Mouse (Mus musculus) lung, embryonic 16.5 days (tissue): Measurements from ENCODE around the gene Tmem123. TPM values are rescaled to one million over a fixed set of nuclear protein-coding genes. Genes with fewer than 3 reads are reported as not detected.

Source experiments
- ATAC-seq: fragments of 200-750 bp; cut with Nextera tagmentation; 2 replicates; pipeline ENCODE4 v1.8.0; 2017; ENCODE audit warnings: low read depth, mild to moderate bottlenecking, moderate library complexity
- H3K27ac ChIP-seq: fragments of 300-500 bp; sonication (generic); 2 replicates; pipeline ENCODE4 v1.5.1; 2014; ENCODE audit warnings: mild to moderate bottlenecking, control low read depth, low read length
- H3K27me3 ChIP-seq: fragments of 300-500 bp; sonication (generic); 2 replicates; pipeline ENCODE4 v1.6.1; 2014; ENCODE audit warnings: low read depth, low read length, mixed read lengths; ENCODE audit not compliant: control insufficient read depth, insufficient read depth
- H3K36me3 ChIP-seq: fragments of 300-500 bp; sonication (generic); 2 replicates; pipeline ENCODE4 v1.6.1; 2014; ENCODE audit warnings: low read length; ENCODE audit not compliant: control insufficient read depth, insufficient read depth
- H3K4me1 ChIP-seq: fragments of 300-500 bp; sonication (generic); replicated peaks from 2 replicates; pipeline ENCODE4 v1.6.1; 2014; ENCODE audit warnings: low read length, mixed read lengths; ENCODE audit not compliant: control insufficient read depth, insufficient read depth
- H3K4me2 ChIP-seq: fragments of 300-500 bp; sonication (generic); 2 replicates; pipeline ENCODE4 v1.6.1; 2014; ENCODE audit warnings: low read depth, low read length, control low read depth
- H3K4me3 ChIP-seq: fragments of 300-500 bp; sonication (generic); 2 replicates; pipeline ENCODE4 v1.5.1; 2014; ENCODE audit warnings: mild to moderate bottlenecking, low read length, control low read depth
- H3K9ac ChIP-seq: fragments of 300-500 bp; sonication (generic); 2 replicates; pipeline ENCODE4 v1.6.1; 2014; ENCODE audit warnings: low read length, control low read depth
- H3K9me3 ChIP-seq: fragments of 300-500 bp; sonication (generic); 2 replicates; pipeline ENCODE4 v1.6.1; 2016; ENCODE audit warnings: low read length; ENCODE audit not compliant: control insufficient read depth
- WGBS: fragments of 180-500 bp; shearing (Covaris S2); extraction: QIAGEN DNeasy Blood & Tissue Kit; methylation state at CpG from one replicate; pipeline ENCODE4 v1.1.7; 2014; 5-methylcytosine and 5-hydroxymethylcytosine counted together
- polyA plus RNA-seq: library from polyadenylated mRNA; unstranded; fragments of >200 nt; fragmentation: Nextera tagmentation; extraction: Ambion mirVana; gene quantifications from 2 replicates; pipeline ENCODE4 v1.2.1, GENCODE M21; 2015

Tmem123 gene
- polyA plus RNA-seq = 125 and 136 TPM in 2 replicates

DNA sequence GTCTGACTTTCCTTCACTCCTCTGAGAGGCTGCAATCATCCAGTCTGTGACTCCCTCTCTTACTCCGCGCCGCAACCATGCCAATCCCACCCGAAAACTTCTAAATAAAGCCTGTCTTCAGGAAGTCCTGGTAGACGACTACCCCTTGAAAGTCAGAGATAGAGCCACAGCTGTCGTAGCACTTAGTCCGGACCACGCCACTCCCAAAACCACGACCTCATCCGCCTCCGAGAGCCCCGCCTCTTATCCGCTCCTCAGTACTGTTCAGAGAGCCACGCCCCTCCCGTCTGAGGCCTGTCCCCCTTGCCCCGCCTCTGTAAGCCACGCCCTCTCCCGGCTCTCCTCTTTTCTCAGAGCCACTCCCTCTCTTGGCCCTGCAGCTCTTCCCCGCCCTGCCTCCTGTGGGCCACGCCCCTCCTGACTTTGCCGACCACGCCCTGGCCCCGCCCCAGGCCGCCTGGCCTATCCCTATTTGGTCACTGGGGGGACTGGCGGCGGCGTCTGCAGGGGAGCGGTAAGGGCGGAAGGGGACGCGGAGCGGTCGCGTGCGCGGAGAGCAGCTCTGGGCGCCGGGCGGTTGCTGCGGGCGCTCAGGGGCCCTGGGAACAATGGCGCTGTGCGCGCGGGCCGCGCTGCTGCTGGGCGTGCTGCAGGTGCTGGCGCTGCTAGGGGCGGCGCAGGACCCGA is at the start of gene Tmem123:
Tmem123 (plus strand) TSS at position 428 of the 687 bp plus-strand sequence.
- Histone ChIP-seq H3K4me1 (peaks cover 18% of the 10 kb centered on the region), H3K9me3 (peaks cover 4% of the 10 kb centered on the region), H3K4me3 (peak within 1 kb of the TSS; percentile 85), H3K27ac (peak within 1 kb of the TSS; percentile 87), H3K4me2 (peak within 1 kb of the TSS; percentile 75), H3K36me3 (no peaks in the 10 kb centered on the region), H3K27me3 (no peaks in the 10 kb centered on the region), H3K9ac (peak within 1 kb of the TSS; percentile 87)
- ATAC-seq = peak; percentile 98
- under 1% methylated on average over 52 of the region's 52 CpGs for WGBS

GRCm38 (mm10) chr9:7714062-7714907 is 49.6 kb upstream of the Tmem123 start:
- ATAC-seq = no peak
- WGBS = 29% methylated on average over 4 of the region's 4 CpGs

GRCm38 (mm10) chr9:7714908-7715175 is 49.0 kb upstream of the Tmem123 start:
- no peak overlapping the region for H3K4me3 ChIP-seq
- no peak overlapping the region for H3K9ac ChIP-seq
- ATAC-seq = no peak
- H3K27me3 ChIP-seq = no peaks in the 10 kb centered on the region
- WGBS = 100% methylated on average over 1 of the region's 2 CpGs
- no peak overlapping the region for H3K27ac ChIP-seq
- no peaks in the 10 kb centered on the region for H3K36me3 ChIP-seq
- no peak overlapping the region for H3K4me2 ChIP-seq
- no peaks in the 10 kb centered on the region for H3K4me1 ChIP-seq
- H3K9me3 ChIP-seq = no peaks in the 10 kb centered on the region

More at GRCm38 (mm10) chr9:7714062-7714907, 49.6 kb upstream of the Tmem123 start:
- Histone ChIP-seq H3K27ac (no peak overlapping the region), H3K4me2 (no peak overlapping the region), H3K27me3 (no peaks in the 10 kb centered on the region), H3K36me3 (no peaks in the 10 kb centered on the region), H3K4me1 (no peaks in the 10 kb centered on the region), H3K4me3 (no peak overlapping the region), H3K9ac (no peak overlapping the region), H3K9me3 (no peaks in the 10 kb centered on the region)

DNA sequence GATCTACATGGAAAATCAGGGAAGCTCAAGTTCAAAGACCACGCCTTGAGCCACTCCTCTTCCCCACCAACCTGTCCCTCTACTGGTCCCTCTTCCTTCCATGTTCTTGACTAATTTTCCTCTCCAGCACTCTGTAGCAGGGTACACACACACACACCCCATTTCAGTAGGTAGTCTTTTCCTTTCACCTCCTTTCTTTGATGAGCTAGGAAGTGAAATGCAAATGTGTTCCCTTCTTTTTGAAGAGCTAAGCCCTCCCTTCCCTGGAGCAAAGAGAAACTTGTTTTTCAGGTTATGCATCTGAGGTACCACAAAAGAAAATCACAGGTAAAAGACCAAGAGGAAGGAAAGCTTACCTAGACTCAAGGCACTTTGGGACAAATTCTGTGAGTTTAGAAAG is 42.3 kb upstream of the Tmem123 start:
- peak; percentile 34; the same call in 1 of the 2 replicates for ATAC-seq
- no peak overlapping the region for H3K4me3 ChIP-seq
- 83% methylated on average over 1 of the region's 1 CpGs for WGBS
- H3K27ac ChIP-seq = no peak overlapping the region
- no peaks in the 10 kb centered on the region for H3K36me3 ChIP-seq
- no peak overlapping the region for H3K9ac ChIP-seq
- H3K4me2 ChIP-seq = no peak overlapping the region
- H3K27me3 ChIP-seq = no peaks in the 10 kb centered on the region
- no peaks in the 10 kb centered on the region for H3K9me3 ChIP-seq
- no peaks in the 10 kb centered on the region for H3K4me1 ChIP-seq

- Histone ChIP-seq H3K4me2 (no peak overlapping the region), H3K27ac (no peak overlapping the region), H3K4me1 (no peaks in the 10 kb centered on the region), H3K27me3 (no peaks in the 10 kb centered on the region), H3K9ac (no peak overlapping the region), H3K36me3 (no peaks in the 10 kb centered on the region), H3K9me3 (no peaks in the 10 kb centered on the region), H3K4me3 (no peak overlapping the region)
- 77% methylated on average over 4 of the region's 4 CpGs for WGBS
- no peak for ATAC-seq
Observed at GRCm38 (mm10) chr9:7728997-7729396, 34.8 kb upstream of the Tmem123 start.

GRCm38 (mm10) chr9:7742696-7743095 is 21.1 kb upstream of the Tmem123 start:
- H3K4me3 ChIP-seq = no peak overlapping the region
- 87% methylated on average over 1 of the region's 1 CpGs for WGBS
- no peak overlapping the region for H3K27ac ChIP-seq
- H3K4me2 ChIP-seq = no peak overlapping the region
- ATAC-seq = no peak
- H3K9me3 ChIP-seq = no peaks in the 10 kb centered on the region
- no peaks in the 10 kb centered on the region for H3K36me3 ChIP-seq
- H3K9ac ChIP-seq = no peak overlapping the region
- H3K27me3 ChIP-seq = no peaks in the 10 kb centered on the region
- no peaks in the 10 kb centered on the region for H3K4me1 ChIP-seq

DNA sequence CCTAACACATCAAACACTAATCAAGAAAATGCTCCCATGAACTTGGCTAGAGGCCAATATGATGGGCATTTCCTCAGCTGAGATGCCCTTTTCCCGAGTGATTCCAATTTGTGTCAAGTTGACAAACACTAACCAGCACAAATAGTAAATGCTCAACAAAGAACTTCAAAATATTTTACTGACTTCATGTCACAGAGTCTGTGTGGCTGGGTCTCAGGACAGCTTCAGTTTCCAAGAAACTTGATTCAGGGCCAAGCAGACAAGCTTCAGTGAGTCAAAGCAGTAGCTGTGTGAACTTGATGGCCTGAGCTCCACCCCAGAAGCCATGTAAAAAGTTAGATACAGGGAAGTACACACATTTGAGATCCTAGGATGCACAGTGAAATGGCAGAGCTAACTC is 19.7 kb upstream of the Tmem123 start:
- H3K4me1 ChIP-seq = no peaks in the 10 kb centered on the region
- no peak overlapping the region for H3K27ac ChIP-seq
- no peaks in the 10 kb centered on the region for H3K27me3 ChIP-seq
- H3K36me3 ChIP-seq = no peaks in the 10 kb centered on the region
- H3K4me3 ChIP-seq = no peak overlapping the region
- WGBS = 42% methylated on average over 1 of the region's 1 CpGs
- no peak overlapping the region for H3K9ac ChIP-seq
- H3K9me3 ChIP-seq = no peaks in the 10 kb centered on the region
- no peak overlapping the region for H3K4me2 ChIP-seq
- no peak for ATAC-seq

GRCm38 (mm10) chr9:7748881-7749280 is 15.0 kb upstream of the Tmem123 start:
- no peak for ATAC-seq

DNA sequence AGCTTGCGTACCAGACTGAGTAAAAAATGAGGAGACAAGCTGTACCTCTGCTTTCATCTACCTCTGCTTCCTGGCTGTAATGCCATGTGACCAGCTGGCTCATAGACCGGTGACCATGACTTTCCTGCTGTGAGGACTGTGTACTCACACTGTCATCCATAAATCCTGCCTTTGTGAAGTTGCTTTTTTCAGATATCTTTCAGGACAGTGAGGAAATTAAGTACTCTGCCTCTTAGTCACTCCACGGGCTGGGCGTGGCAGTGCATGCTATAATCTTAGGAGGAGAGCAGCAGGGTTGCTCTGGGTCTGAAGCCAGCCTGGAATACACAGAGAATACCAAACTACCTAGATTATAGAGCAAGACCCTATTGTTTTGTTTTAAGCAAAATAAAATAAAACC is 14.3 kb upstream of the Tmem123 start:
- H3K4me3 ChIP-seq = no peak overlapping the region
- no peak for ATAC-seq
- H3K27ac ChIP-seq = no peak overlapping the region
- no peaks in the 10 kb centered on the region for H3K9me3 ChIP-seq
- H3K4me2 ChIP-seq = no peak overlapping the region
- H3K4me1 ChIP-seq = no peaks in the 10 kb centered on the region
- H3K27me3 ChIP-seq = no peaks in the 10 kb centered on the region
- H3K36me3 ChIP-seq = no peaks in the 10 kb centered on the region
- no peak overlapping the region for H3K9ac ChIP-seq
- WGBS = 57% methylated on average over 4 of the region's 4 CpGs

More at GRCm38 (mm10) chr9:7748881-7749280, 15.0 kb upstream of the Tmem123 start:
- no peaks in the 10 kb centered on the region for H3K4me1 ChIP-seq
- no peak overlapping the region for H3K4me3 ChIP-seq
- H3K9me3 ChIP-seq = no peaks in the 10 kb centered on the region
- no peak overlapping the region for H3K9ac ChIP-seq
- H3K27ac ChIP-seq = no peak overlapping the region
- no peaks in the 10 kb centered on the region for H3K36me3 ChIP-seq
- no peaks in the 10 kb centered on the region for H3K27me3 ChIP-seq
- WGBS = 72% methylated on average over 3 of the region's 3 CpGs
- no peak overlapping the region for H3K4me2 ChIP-seq
